Mouse (Mus musculus) ES-E14 (cell line): ENCODE results near the gene Adh4. TPM values are rescaled to one million over a fixed set of nuclear protein-coding genes. Genes with fewer than 3 reads are reported as not detected.
"Not testable (repeated sequence)": the region's sequence is repeated elsewhere in the genome, so short reads cannot be mapped to it uniquely, and the experiment has no call there.

ENCODE experiments used
- DNase-seq: peaks from one replicate; pipeline ENCODE4 v3.0.0-alpha.2; 2013; ENCODE audit warnings: low read depth, low spot score
- H3K27ac ChIP-seq: 2 replicates; pipeline ENCODE4 v1.5.1; 2012; ENCODE audit warnings: low read depth, mild to moderate bottlenecking, low read length, moderate library complexity, mixed read lengths; ENCODE audit not compliant: poor library complexity, insufficient read depth, severe bottlenecking
- H3K36me3 ChIP-seq: 2 replicates; pipeline ENCODE4 v1.6.1; 2012; ENCODE audit warnings: mild to moderate bottlenecking, low read length, moderate library complexity, mixed read lengths; ENCODE audit not compliant: control insufficient read depth, poor library complexity, insufficient read depth, severe bottlenecking
- H3K4me1 ChIP-seq, 2 experiments: fragments of 150-350 bp in 1 of 2; sonication (generic) in 1 of 2; 2 replicates each; pipeline ENCODE4 v1.6.1; 2012; ENCODE audit warnings: low read length in 2 of 2, mild to moderate bottlenecking in 1 of 2, mixed read lengths in 1 of 2; ENCODE audit not compliant: control insufficient read depth in 2 of 2, insufficient read depth in 2 of 2, poor library complexity in 1 of 2
- H3K4me3 ChIP-seq, 2 experiments: fragments of 150-350 bp in 1 of 2; sonication (generic) in 1 of 2; 2 replicates each; pipeline ENCODE4 v1.5.1; 2012; ENCODE audit warnings: low read length in 2 of 2, low read depth in 1 of 2, mild to moderate bottlenecking in 1 of 2, mixed read lengths in 1 of 2; ENCODE audit not compliant: insufficient read depth in 1 of 2, poor library complexity in 1 of 2, severe bottlenecking in 1 of 2
- H3K9ac ChIP-seq: 2 replicates; pipeline ENCODE4 v1.6.1; 2012; ENCODE audit warnings: low read depth, mild to moderate bottlenecking, low read length, mixed read lengths; ENCODE audit not compliant: poor library complexity, insufficient read depth, severe bottlenecking
- H3K9me3 ChIP-seq: fragments of 150-350 bp; sonication (generic); 2 replicates; pipeline ENCODE4 v1.6.1; 2012; ENCODE audit warnings: low read depth, mild to moderate bottlenecking, low read length; ENCODE audit not compliant: control insufficient read depth, insufficient read depth
- CHD2 ChIP-seq: IDR thresholded peaks from 2 replicates; pipeline ENCODE4 v1.6.1; 2014; ENCODE audit warnings: mild to moderate bottlenecking, low read depth, low read length, inconsistent platforms
- HCFC1 ChIP-seq: IDR thresholded peaks from 2 replicates; pipeline ENCODE4 v1.6.1; 2012; ENCODE audit warnings: low read length, inconsistent platforms, borderline replicate concordance; ENCODE audit not compliant: insufficient read depth
- MAFK ChIP-seq: IDR thresholded peaks from 2 replicates; pipeline ENCODE4 v1.6.1; 2014; ENCODE audit warnings: mild to moderate bottlenecking, low read depth, low read length, inconsistent platforms; ENCODE audit not compliant: insufficient read depth
- ZC3H11A ChIP-seq: IDR thresholded peaks from 2 replicates; pipeline ENCODE4 v1.6.1; 2012; ENCODE audit warnings: low read depth, mild to moderate bottlenecking, inconsistent platforms, low read length, borderline replicate concordance
- ZNF384 ChIP-seq: IDR thresholded peaks from 2 replicates; pipeline ENCODE4 v1.6.1; 2012; ENCODE audit warnings: low read depth, low read length, inconsistent platforms
- in situ Hi-C, 2 experiments: fragments of 600-800 bp; cut with MboI; formaldehyde crosslinking; loops; one replicate each; pipeline ENCODE4 v1.15.1; 2025; ENCODE audit warnings: low sequenced_read_pairs in 2 of 2, inconsistent platforms in 1 of 2; ENCODE audit not compliant: unreplicated experiment in 2 of 2
- total RNA-seq: library from RNA; depleted of rRNA; stranded (reverse); fragments of 300-350 nt; gene quantifications from 2 replicates; pipeline ENCODE4 v1.2.3, GENCODE M21; 2012; rRNA removed

The Adh4 gene
- total RNA-seq, 1 experiment = 0.98 TPM

- H3K9ac ChIP-seq = no peak overlapping the region
- no peak overlapping the region for H3K27ac ChIP-seq
- TF ChIP-seq CHD2 (no peak), ZC3H11A (no peak), ZNF384 (no peak), MAFK (no peak), HCFC1 (no peak)
- no peaks in the 10 kb centered on the region for H3K9me3 ChIP-seq
- H3K36me3 ChIP-seq = peaks cover 51% of the 10 kb centered on the region
- no peaks in the 10 kb centered on the region for H3K4me1 ChIP-seq
- no peak overlapping the region for H3K4me3 ChIP-seq
- DNase-seq = no peak
- in situ Hi-C loops = no loop called here
Measured at GRCm38 (mm10) chr3:138464573-138465147, 49.4 kb downstream of the Adh4 start.

- H3K4me1 ChIP-seq, H3K4me3 ChIP-seq, H3K27ac ChIP-seq, DNase-seq, in situ Hi-C loops, H3K9me3 ChIP-seq, H3K9ac ChIP-seq: not testable (repeated sequence)
- H3K36me3 ChIP-seq = peaks cover 45% of the 10 kb centered on the region
Measured at GRCm38 (mm10) chr3:138466656-138467055, 51.4 kb downstream of the Adh4 start.

GRCm38 (mm10) chr3:138471066-138471465 is 55.8 kb downstream of the Adh4 start:
- Histone ChIP-seq H3K9ac (no peak overlapping the region), H3K27ac (no peak overlapping the region), H3K4me3 (no peak overlapping the region), H3K4me1 (no peaks in the 10 kb centered on the region), H3K9me3 (no peaks in the 10 kb centered on the region), H3K36me3 (peaks cover 23% of the 10 kb centered on the region)
- in situ Hi-C loops = no loop called here
- no peak for TF ChIP-seq ZC3H11A
- TF ChIP-seq MAFK = no peak
- no peak for TF ChIP-seq CHD2
- TF ChIP-seq ZNF384 = no peak
- no peak for TF ChIP-seq HCFC1
- no peak for DNase-seq

- in situ Hi-C loops = no loop called here
- peaks cover 7% of the 10 kb centered on the region; the same call in 1 of the 2 replicates for H3K36me3 ChIP-seq
- no peak overlapping the region for H3K27ac ChIP-seq
- H3K4me1 ChIP-seq = no peaks in the 10 kb centered on the region
- no peak for DNase-seq
- no peaks in the 10 kb centered on the region for H3K9me3 ChIP-seq
- H3K9ac ChIP-seq = no peak overlapping the region
- H3K4me3 ChIP-seq = no peak overlapping the region
- TF ChIP-seq CHD2 = no peak
- TF ChIP-seq ZC3H11A = no peak
- TF ChIP-seq MAFK = no peak
- TF ChIP-seq HCFC1 = no peak
- no peak for TF ChIP-seq ZNF384
Measured at GRCm38 (mm10) chr3:138479489-138479888, 64.2 kb downstream of the Adh4 start.

Other genes with a start within 250 kb of the Adh4 start
- gene 4930579F01Rik, start 221.6 kb upstream of the Adh4 start, total RNA-seq = not detected in 2 replicates
- gene Adh7, start 197.7 kb upstream of the Adh4 start, total RNA-seq = 0.36 and 0.48 TPM in 2 replicates
- 0.36 TPM in 1 of 2 replicates, not detected in the other for gene Adh1, start 154.5 kb upstream of the Adh4 start, total RNA-seq
- gene Adh6a, start 102.2 kb upstream of the Adh4 start, total RNA-seq = not detected in 2 replicates
- not detected in 2 replicates for gene Adh6b, start 73.7 kb upstream of the Adh4 start, total RNA-seq
- 222 and 245 TPM in 2 replicates for gene Adh5, start 27.6 kb downstream of the Adh4 start, total RNA-seq
- gene Metap1, start 74.0 kb downstream of the Adh4 start, total RNA-seq = 50.8 and 67.7 TPM in 2 replicates
- gene Eif4e, start 110.7 kb downstream of the Adh4 start, total RNA-seq = 202 and 235 TPM in 2 replicates